Mouse (Mus musculus) liver, embryonic 11.5 days (tissue): ENCODE data around the gene Olfm2. TPM values are rescaled to one million over a fixed set of nuclear protein-coding genes. Genes with fewer than 3 reads are reported as not detected.

Experiments used
- ATAC-seq: fragments of 200-750 bp; cut with Nextera tagmentation; replicated peaks from 2 replicates; pipeline ENCODE4 v1.8.0; 2017; ENCODE audit warnings: moderate number of reproducible peaks, mild to moderate bottlenecking, moderate TSS enrichment, moderate library complexity; ENCODE audit not compliant: low FRiP score
- DNase-seq: peaks from one replicate; pipeline ENCODE4 v3.0.0-alpha.2; 2017; ENCODE audit warnings: low spot score
- H3K27ac ChIP-seq: fragments of 300-500 bp; sonication (generic); 2 replicates; pipeline ENCODE4 v1.5.1; 2014; ENCODE audit warnings: mild to moderate bottlenecking, low read depth, low read length, control low read depth
- H3K27me3 ChIP-seq: fragments of 300-500 bp; sonication (generic); replicated peaks from 2 replicates; pipeline ENCODE4 v1.6.1; 2014; ENCODE audit warnings: low read length, mixed read lengths; ENCODE audit not compliant: control insufficient read depth, insufficient read depth
- H3K36me3 ChIP-seq: fragments of 300-500 bp; sonication (generic); 2 replicates; pipeline ENCODE4 v1.6.1; 2014; ENCODE audit warnings: mild to moderate bottlenecking, low read length, moderate library complexity, mixed read lengths; ENCODE audit not compliant: control insufficient read depth, insufficient read depth
- H3K4me1 ChIP-seq: fragments of 300-500 bp; sonication (generic); replicated peaks from 2 replicates; pipeline ENCODE4 v1.6.1; 2014; ENCODE audit warnings: low read length, mixed read lengths; ENCODE audit not compliant: control insufficient read depth, insufficient read depth
- H3K4me2 ChIP-seq: fragments of 300-500 bp; sonication (generic); 2 replicates; pipeline ENCODE4 v1.6.1; 2014; ENCODE audit warnings: mild to moderate bottlenecking, control low read depth, moderate library complexity
- H3K4me3 ChIP-seq: fragments of 300-500 bp; sonication (generic); 2 replicates; pipeline ENCODE4 v1.5.1; 2014; ENCODE audit warnings: low read depth, low read length, control low read depth
- H3K9ac ChIP-seq: fragments of 300-500 bp; sonication (generic); 2 replicates; pipeline ENCODE4 v1.6.1; 2014; ENCODE audit warnings: low read depth, low read length, control low read depth
- H3K9me3 ChIP-seq: fragments of 300-500 bp; sonication (generic); 2 replicates; pipeline ENCODE4 v1.6.1; 2016; ENCODE audit warnings: low read length, inconsistent platforms, mixed read lengths; ENCODE audit not compliant: control insufficient read depth
- WGBS: fragments of 180-500 bp; shearing (Covaris S2); extraction: QIAGEN DNeasy Blood & Tissue Kit; methylation state at CpG from one replicate; pipeline ENCODE4 v1.1.7; 2014; 5-methylcytosine and 5-hydroxymethylcytosine counted together
- polyA plus RNA-seq: library from polyadenylated mRNA; unstranded; fragments of >200 nt; fragmentation: Nextera tagmentation; extraction: Ambion mirVana; gene quantifications from 2 replicates; pipeline ENCODE4 v1.2.1, GENCODE M21; 2014

Gene Olfm2
- polyA plus RNA-seq, 1 experiment from 2014 or later, result 1.3 TPM

- peaks cover 7% of the 10 kb centered on the region; the same call in 1 of the 2 replicates for H3K36me3 ChIP-seq
- WGBS, result under 1% methylated on average over 43 of the region's 43 CpGs
- no peaks in the 10 kb centered on the region for H3K27me3 ChIP-seq
- H3K4me2 ChIP-seq, result peak within 1 kb of the TSS; percentile 79
- peak within 1 kb of the TSS; percentile 96 for H3K4me3 ChIP-seq
- H3K9me3 ChIP-seq, result no peaks in the 10 kb centered on the region
- ATAC-seq, result peak; percentile 53
- peak within 1 kb of the TSS; percentile 86 for H3K9ac ChIP-seq
- H3K4me1 ChIP-seq, result peaks cover 9% of the 10 kb centered on the region
- DNase-seq, result peak; percentile 79
- H3K27ac ChIP-seq, result peak within 1 kb of the TSS; percentile 82
Observed at GRCm38 (mm10) chr9:20644360-20645081, 101.6 kb downstream of the Olfm2 start, which contains the start of gene Fbxl12. TSS of gene Fbxl12 (minus strand) at chr9:20644767.

GRCm38 (mm10) chr9:20643781-20644180 lies 102.4 kb downstream of the Olfm2 start:
- no peaks in the 10 kb centered on the region for H3K27me3 ChIP-seq
- H3K9ac ChIP-seq, result peak overlapping the region; percentile 86
- no peak for ATAC-seq
- peaks cover 9% of the 10 kb centered on the region; the same call in 1 of the 2 replicates for H3K36me3 ChIP-seq
- no peaks in the 10 kb centered on the region for H3K9me3 ChIP-seq
- H3K4me2 ChIP-seq, result peak overlapping the region; percentile 79
- DNase-seq, result no peak
- WGBS, result 7% methylated on average over 13 of the region's 13 CpGs
- H3K27ac ChIP-seq, result peak overlapping the region; percentile 82
- peaks cover 9% of the 10 kb centered on the region for H3K4me1 ChIP-seq
- peak overlapping the region; percentile 96 for H3K4me3 ChIP-seq

- peaks cover 9% of the 10 kb centered on the region for H3K4me1 ChIP-seq
- peak; percentile 83 for DNase-seq
Observed at GRCm38 (mm10) chr9:20642896-20643466, 103.2 kb downstream of the Olfm2 start.

GRCm38 (mm10) chr9:20642101-20642895 lies 103.9 kb downstream of the Olfm2 start, which contains the start of gene Ubl5:
TSS of gene Ubl5 (plus strand) at chr9:20642878.
- ATAC-seq, result peak; percentile 78
- H3K36me3 ChIP-seq, result peaks cover 10% of the 10 kb centered on the region
- H3K27ac ChIP-seq, result peak within 1 kb of the TSS; percentile 64
- peaks cover 9% of the 10 kb centered on the region for H3K4me1 ChIP-seq
- peak; percentile 89 for DNase-seq
- peak within 1 kb of the TSS; percentile 79 for H3K4me2 ChIP-seq
- H3K9me3 ChIP-seq, result no peaks in the 10 kb centered on the region
- WGBS, result 1% methylated on average over 51 of the region's 51 CpGs
- H3K4me3 ChIP-seq, result peak within 1 kb of the TSS; percentile 96
- no peaks in the 10 kb centered on the region for H3K27me3 ChIP-seq
- H3K9ac ChIP-seq, result peak within 1 kb of the TSS; percentile 86

More at GRCm38 (mm10) chr9:20642896-20643466, 103.2 kb downstream of the Olfm2 start:
- H3K9me3 ChIP-seq, result no peaks in the 10 kb centered on the region
- peak overlapping the region; percentile 64 for H3K27ac ChIP-seq
- peak; percentile 82 for ATAC-seq
- H3K36me3 ChIP-seq, result peaks cover 10% of the 10 kb centered on the region
- H3K4me3 ChIP-seq, result peak overlapping the region; percentile 96
- H3K27me3 ChIP-seq, result no peaks in the 10 kb centered on the region
- peak overlapping the region; percentile 79 for H3K4me2 ChIP-seq
- WGBS, result 1% methylated on average over 30 of the region's 30 CpGs
- H3K9ac ChIP-seq, result peak overlapping the region; percentile 86

- DNase-seq (no peak), ATAC-seq (no peak)
- H3K4me3 ChIP-seq, result peak overlapping the region; percentile 96
- peaks cover 9% of the 10 kb centered on the region for H3K4me1 ChIP-seq
- 25% methylated on average over 6 of the region's 6 CpGs for WGBS
- H3K9ac ChIP-seq, result peak overlapping the region; percentile 73
- no peaks in the 10 kb centered on the region for H3K9me3 ChIP-seq
- H3K4me2 ChIP-seq, result peak overlapping the region; percentile 79
- no peak overlapping the region for H3K27ac ChIP-seq
- H3K36me3 ChIP-seq, result peaks cover 7% of the 10 kb centered on the region
- no peaks in the 10 kb centered on the region for H3K27me3 ChIP-seq
Observed at GRCm38 (mm10) chr9:20641501-20641900, 104.6 kb downstream of the Olfm2 start.

GRCm38 (mm10) chr9:20639486-20639885 lies 106.7 kb downstream of the Olfm2 start:
- no peaks in the 10 kb centered on the region for H3K9me3 ChIP-seq
- 86% methylated on average over 4 of the region's 4 CpGs for WGBS
- ATAC-seq, result no peak
- peaks cover 6% of the 10 kb centered on the region for H3K36me3 ChIP-seq
- no peak overlapping the region for H3K27ac ChIP-seq
- H3K4me3 ChIP-seq, result no peak overlapping the region
- H3K27me3 ChIP-seq, result no peaks in the 10 kb centered on the region
- no peak overlapping the region for H3K4me2 ChIP-seq
- no peak overlapping the region for H3K9ac ChIP-seq
- peaks cover 9% of the 10 kb centered on the region for H3K4me1 ChIP-seq
- no peak for DNase-seq

- Histone ChIP-seq H3K27me3 (no peaks in the 10 kb centered on the region), H3K9ac (no peak overlapping the region), H3K4me3 (no peak overlapping the region), H3K4me2 (no peak overlapping the region), H3K36me3 (peaks cover 6% of the 10 kb centered on the region), H3K4me1 (peaks cover 9% of the 10 kb centered on the region), H3K9me3 (no peaks in the 10 kb centered on the region), H3K27ac (no peak overlapping the region)
- ATAC-seq (no peak), DNase-seq (no peak)
- WGBS, result 94% methylated on average over 19 of the region's 19 CpGs
Observed at GRCm38 (mm10) chr9:20638552-20638951, 107.6 kb downstream of the Olfm2 start.

- DNase-seq, result no peak
- Histone ChIP-seq H3K9ac (no peak overlapping the region), H3K9me3 (no peaks in the 10 kb centered on the region), H3K4me2 (no peak overlapping the region), H3K27ac (no peak overlapping the region), H3K4me1 (peaks cover 7% of the 10 kb centered on the region), H3K4me3 (no peak overlapping the region), H3K27me3 (no peaks in the 10 kb centered on the region), H3K36me3 (peaks cover 6% of the 10 kb centered on the region)
- WGBS, result 84% methylated on average over 2 of the region's 2 CpGs
- ATAC-seq, result no peak
Observed at GRCm38 (mm10) chr9:20636790-20637189, 109.4 kb downstream of the Olfm2 start.
